Mouse (Mus musculus) ES-E14 (cell line): ENCODE results near the gene 2610002M06Rik. TPM values are rescaled to one million over a fixed set of nuclear protein-coding genes. Genes with fewer than 3 reads are reported as not detected.

ENCODE experiments used
- DNase-seq: peaks from one replicate; pipeline ENCODE4 v3.0.0-alpha.2; 2013; ENCODE audit warnings: low read depth, low spot score
- H3K27ac ChIP-seq: 2 replicates; pipeline ENCODE4 v1.5.1; 2012; ENCODE audit warnings: low read depth, mild to moderate bottlenecking, low read length, moderate library complexity, mixed read lengths; ENCODE audit not compliant: poor library complexity, insufficient read depth, severe bottlenecking
- H3K36me3 ChIP-seq: 2 replicates; pipeline ENCODE4 v1.6.1; 2012; ENCODE audit warnings: mild to moderate bottlenecking, low read length, moderate library complexity, mixed read lengths; ENCODE audit not compliant: control insufficient read depth, poor library complexity, insufficient read depth, severe bottlenecking
- H3K4me1 ChIP-seq, 2 experiments: fragments of 150-350 bp in 1 of 2; sonication (generic) in 1 of 2; 2 replicates each; pipeline ENCODE4 v1.6.1; 2012; ENCODE audit warnings: low read length in 2 of 2, mild to moderate bottlenecking in 1 of 2, mixed read lengths in 1 of 2; ENCODE audit not compliant: control insufficient read depth in 2 of 2, insufficient read depth in 2 of 2, poor library complexity in 1 of 2
- H3K4me3 ChIP-seq, 2 experiments: fragments of 150-350 bp in 1 of 2; sonication (generic) in 1 of 2; 2 replicates each; pipeline ENCODE4 v1.5.1; 2012; ENCODE audit warnings: low read length in 2 of 2, low read depth in 1 of 2, mild to moderate bottlenecking in 1 of 2, mixed read lengths in 1 of 2; ENCODE audit not compliant: insufficient read depth in 1 of 2, poor library complexity in 1 of 2, severe bottlenecking in 1 of 2
- H3K9ac ChIP-seq: 2 replicates; pipeline ENCODE4 v1.6.1; 2012; ENCODE audit warnings: low read depth, mild to moderate bottlenecking, low read length, mixed read lengths; ENCODE audit not compliant: poor library complexity, insufficient read depth, severe bottlenecking
- H3K9me3 ChIP-seq: fragments of 150-350 bp; sonication (generic); 2 replicates; pipeline ENCODE4 v1.6.1; 2012; ENCODE audit warnings: low read depth, mild to moderate bottlenecking, low read length; ENCODE audit not compliant: control insufficient read depth, insufficient read depth
- CHD2 ChIP-seq: IDR thresholded peaks from 2 replicates; pipeline ENCODE4 v1.6.1; 2014; ENCODE audit warnings: mild to moderate bottlenecking, low read depth, low read length, inconsistent platforms
- HCFC1 ChIP-seq: IDR thresholded peaks from 2 replicates; pipeline ENCODE4 v1.6.1; 2012; ENCODE audit warnings: low read length, inconsistent platforms, borderline replicate concordance; ENCODE audit not compliant: insufficient read depth
- MAFK ChIP-seq: IDR thresholded peaks from 2 replicates; pipeline ENCODE4 v1.6.1; 2014; ENCODE audit warnings: mild to moderate bottlenecking, low read depth, low read length, inconsistent platforms; ENCODE audit not compliant: insufficient read depth
- ZC3H11A ChIP-seq: IDR thresholded peaks from 2 replicates; pipeline ENCODE4 v1.6.1; 2012; ENCODE audit warnings: low read depth, mild to moderate bottlenecking, inconsistent platforms, low read length, borderline replicate concordance
- ZNF384 ChIP-seq: IDR thresholded peaks from 2 replicates; pipeline ENCODE4 v1.6.1; 2012; ENCODE audit warnings: low read depth, low read length, inconsistent platforms
- in situ Hi-C, 2 experiments: fragments of 600-800 bp; cut with MboI; formaldehyde crosslinking; loops; one replicate each; pipeline ENCODE4 v1.15.1; 2025; ENCODE audit warnings: low sequenced_read_pairs in 2 of 2, inconsistent platforms in 1 of 2; ENCODE audit not compliant: unreplicated experiment in 2 of 2
- total RNA-seq: library from RNA; depleted of rRNA; stranded (reverse); fragments of 300-350 nt; gene quantifications from 2 replicates; pipeline ENCODE4 v1.2.3, GENCODE M21; 2012

The 2610002M06Rik gene
- total RNA-seq, 1 experiment, result 2.8 TPM

GRCm38 (mm10) chrX:107796919-107797318 lies 19.2 kb downstream of the 2610002M06Rik start:
- H3K36me3 ChIP-seq, result no peaks in the 10 kb centered on the region
- H3K9me3 ChIP-seq, result no peaks in the 10 kb centered on the region
- H3K4me3 ChIP-seq, result no peak overlapping the region
- H3K4me1 ChIP-seq, result no peaks in the 10 kb centered on the region
- in situ Hi-C loops, result no loop called here
- TF ChIP-seq ZNF384 (no peak), MAFK (no peak), ZC3H11A (no peak)
- H3K9ac ChIP-seq, result no peak overlapping the region
- no peak for DNase-seq
- no peak overlapping the region for H3K27ac ChIP-seq

GRCm38 (mm10) chrX:107795785-107796184 lies 20.3 kb downstream of the 2610002M06Rik start:
- no peaks in the 10 kb centered on the region for H3K36me3 ChIP-seq
- no peak for DNase-seq
- no peaks in the 10 kb centered on the region for H3K4me1 ChIP-seq
- in situ Hi-C loops, result no loop called here
- H3K9me3 ChIP-seq, result no peaks in the 10 kb centered on the region
- no peak overlapping the region for H3K9ac ChIP-seq
- TF ChIP-seq ZNF384, result no peak
- no peak overlapping the region for H3K4me3 ChIP-seq
- no peak overlapping the region for H3K27ac ChIP-seq

- in situ Hi-C loops, result no loop called here
- no peak within 1 kb of the TSS for H3K27ac ChIP-seq
- TF ChIP-seq HCFC1, result no peak
- TF ChIP-seq MAFK, result no peak
- no peak for TF ChIP-seq ZC3H11A
- TF ChIP-seq ZNF384, result no peak
- TF ChIP-seq CHD2, result no peak
- no peaks in the 10 kb centered on the region for H3K4me1 ChIP-seq
- H3K4me3 ChIP-seq, result no peak within 1 kb of the TSS
- DNase-seq, result no peak
- no peaks in the 10 kb centered on the region for H3K9me3 ChIP-seq
- H3K36me3 ChIP-seq, result no peaks in the 10 kb centered on the region
- H3K9ac ChIP-seq, result no peak within 1 kb of the TSS
These were observed 23.8 kb downstream of the 2610002M06Rik start, which contains the start of gene Tent5d for GRCm38 (mm10) chrX:107792290-107792689. Gene Tent5d, plus strand, starts transcription at chrX:107792590.

GRCm38 (mm10) chrX:107790750-107791493 lies 25.2 kb downstream of the 2610002M06Rik start:
- TF ChIP-seq ZC3H11A (no peak), ZNF384 (no peak), HCFC1 (no peak), MAFK (no peak), CHD2 (no peak)
- H3K4me3 ChIP-seq, result no peak overlapping the region
- H3K36me3 ChIP-seq, result no peaks in the 10 kb centered on the region

GRCm38 (mm10) chrX:107790136-107790535 lies 26.0 kb downstream of the 2610002M06Rik start:
- H3K36me3 ChIP-seq, result no peaks in the 10 kb centered on the region
- H3K4me3 ChIP-seq, result no peak overlapping the region
- H3K27ac ChIP-seq, result no peak overlapping the region
- no peak overlapping the region for H3K9ac ChIP-seq
- no peak for TF ChIP-seq ZNF384
- TF ChIP-seq MAFK, result no peak
- no peak for TF ChIP-seq CHD2
- TF ChIP-seq HCFC1, result no peak
- no peak for TF ChIP-seq ZC3H11A
- DNase-seq, result no peak
- H3K9me3 ChIP-seq, result no peaks in the 10 kb centered on the region
- no peaks in the 10 kb centered on the region for H3K4me1 ChIP-seq
- in situ Hi-C loops, result no loop called here

More at GRCm38 (mm10) chrX:107790750-107791493, 25.2 kb downstream of the 2610002M06Rik start:
- in situ Hi-C loops, result no loop called here
- no peak overlapping the region for H3K9ac ChIP-seq
- no peak overlapping the region for H3K27ac ChIP-seq
- no peaks in the 10 kb centered on the region for H3K9me3 ChIP-seq
- DNase-seq, result no peak
- no peaks in the 10 kb centered on the region for H3K4me1 ChIP-seq
